Mouse (Mus musculus): Measurements from ENCODE around the gene Cog8.

DNA sequence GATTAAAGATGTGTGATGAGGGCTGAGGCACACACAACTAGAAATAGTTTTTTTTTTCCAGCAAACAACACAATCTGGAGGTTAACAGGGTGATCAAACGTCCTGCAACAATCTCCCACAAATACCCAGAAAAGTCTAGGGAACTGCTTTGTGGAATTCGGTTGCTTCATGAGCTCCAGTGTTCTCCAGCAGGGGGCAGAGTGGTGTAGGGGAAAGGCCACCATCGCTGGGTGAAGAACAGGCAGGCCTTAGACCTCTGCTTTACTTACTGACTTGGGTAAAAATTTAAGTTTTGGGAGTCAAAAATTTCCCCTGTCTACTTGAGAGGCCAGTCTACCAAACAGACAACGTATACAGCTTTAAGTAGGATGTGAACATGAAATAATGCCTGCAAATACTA is 48.1 kb upstream of the Cog8 start:
- TF ChIP-seq EP300 (IDR thresholded peaks at IDR 0.05; ENCODE audit: low read depth): no peak
- peak; percentile 87 for TF ChIP-seq CTCF (IDR thresholded peaks at IDR 0.05; ENCODE audit: low read depth)

Measured in liver, embryonic 14.5 days (tissue).